Mouse (Mus musculus) MEL (cell line): ENCODE measurements at regions not wholly inside any gene's neighbourhood (a gene's known extent, or its start where the extent isn't known, plus 50 kb on each side); places are given as distances from the start of the nearest gene placed in this dataset.

Experiments used
- DNase-seq: peaks from one replicate; pipeline ENCODE4 v3.0.0; 2011; ENCODE audit warnings: low read depth, low spot score
- H3K27ac ChIP-seq: 2 replicates; pipeline ENCODE4 v1.5.1; 2012; ENCODE audit warnings: low read depth, mild to moderate bottlenecking, control low read depth, low read length, moderate library complexity; ENCODE audit not compliant: control insufficient read depth
- H3K27me3 ChIP-seq, 2 experiments: fragments of 150-350 bp in 1 of 2; sonication (generic) in 1 of 2; 2 replicates each; pipeline ENCODE4 v1.6.1; 2012; ENCODE audit warnings: low read length in 2 of 2, mild to moderate bottlenecking in 2 of 2, improper control_type of control experiment in 1 of 2, moderate library complexity in 1 of 2; ENCODE audit not compliant: insufficient read depth in 2 of 2, control insufficient read depth in 1 of 2
- H3K36me3 ChIP-seq, 2 experiments: 2 replicates each; pipeline ENCODE4 v1.6.1; 2012 to 2014; ENCODE audit warnings: low read length in 2 of 2, improper control_type of control experiment in 1 of 2, inconsistent platforms in 1 of 2, mild to moderate bottlenecking in 1 of 2; ENCODE audit not compliant: insufficient read depth in 2 of 2, control insufficient read depth in 1 of 2
- H3K4me1 ChIP-seq, 2 experiments: fragments of 150-350 bp in 1 of 2; sonication (generic) in 1 of 2; 2 replicates each; pipeline ENCODE4 v1.6.1; 2012; ENCODE audit warnings: low read length in 2 of 2, improper control_type of control experiment in 1 of 2, mild to moderate bottlenecking in 1 of 2; ENCODE audit not compliant: insufficient read depth in 2 of 2, control insufficient read depth in 1 of 2
- H3K4me3 ChIP-seq, 2 experiments: fragments of 150-350 bp in 1 of 2; sonication (generic) in 1 of 2; 2 replicates each; pipeline ENCODE4 v1.5.1; 2012; ENCODE audit warnings: low read depth in 2 of 2, low read length in 2 of 2, mild to moderate bottlenecking in 2 of 2, moderate library complexity in 2 of 2, control low read depth in 1 of 2, improper control_type of control experiment in 1 of 2; ENCODE audit not compliant: control insufficient read depth in 1 of 2, insufficient read depth in 1 of 2
- H3K79me2 ChIP-seq: 2 replicates; pipeline ENCODE4 v1.6.1; 2012; ENCODE audit warnings: mild to moderate bottlenecking, low read length, moderate library complexity; ENCODE audit not compliant: control insufficient read depth, poor library complexity, insufficient read depth
- H3K9ac ChIP-seq: 2 replicates; pipeline ENCODE4 v1.6.1; 2012; ENCODE audit warnings: low read depth, mild to moderate bottlenecking, control low read depth, low read length, moderate library complexity; ENCODE audit not compliant: control insufficient read depth, poor library complexity, severe bottlenecking
- H3K9me3 ChIP-seq: fragments of 150-350 bp; sonication (generic); replicated peaks from 2 replicates; pipeline ENCODE4 v1.6.1; 2012; ENCODE audit warnings: mild to moderate bottlenecking, low read length, improper control_type of control experiment, moderate library complexity; ENCODE audit not compliant: insufficient read depth
- BHLHE40 ChIP-seq: IDR thresholded peaks from 2 replicates; pipeline ENCODE4 v1.6.1; 2012; ENCODE audit warnings: low read depth, mild to moderate bottlenecking, inconsistent platforms, low read length, improper control_type of control experiment, borderline replicate concordance
- CHD1 ChIP-seq: IDR thresholded peaks from 2 replicates; pipeline ENCODE4 v1.6.1; 2012; ENCODE audit warnings: low read depth, mild to moderate bottlenecking, inconsistent platforms, low read length, improper control_type of control experiment
- CHD2 ChIP-seq: IDR thresholded peaks from 2 replicates; pipeline ENCODE4 v1.6.1; 2011; ENCODE audit warnings: low read length, improper control_type of control experiment
- E2F4 ChIP-seq: IDR thresholded peaks from 2 replicates; pipeline ENCODE4 v1.6.1; 2011; ENCODE audit warnings: low read depth, low read length, improper control_type of control experiment, borderline replicate concordance
- ELF1 ChIP-seq: IDR thresholded peaks from 2 replicates; pipeline ENCODE4 v1.6.1; 2014; ENCODE audit warnings: low read depth, mild to moderate bottlenecking, inconsistent platforms, low read length, improper control_type of control experiment, moderate library complexity
- EP300 ChIP-seq, 2 experiments: IDR thresholded peaks; 2 replicates each; pipeline ENCODE4 v1.6.1; 2011; ENCODE audit warnings: improper control_type of control experiment in 2 of 2, low read length in 2 of 2, low read depth in 1 of 2, mild to moderate bottlenecking in 1 of 2
- GATA1 ChIP-seq: IDR thresholded peaks from 2 replicates; pipeline ENCODE4 v1.6.1; 2011; ENCODE audit warnings: low read depth, low read length, improper control_type of control experiment
- MXI1 ChIP-seq: IDR thresholded peaks from 2 replicates; pipeline ENCODE4 v1.6.1; 2011; ENCODE audit warnings: mild to moderate bottlenecking, low read depth, low read length, improper control_type of control experiment
- MYC ChIP-seq: IDR thresholded peaks from 2 replicates; pipeline ENCODE4 v1.6.1; 2011; ENCODE audit warnings: low read depth, mild to moderate bottlenecking, low read length, improper control_type of control experiment, moderate library complexity
- NELFE ChIP-seq: IDR thresholded peaks from 2 replicates; pipeline ENCODE4 v1.6.1; 2011; ENCODE audit warnings: low read depth, low read length, improper control_type of control experiment
- NRF1 ChIP-seq: IDR thresholded peaks from 2 replicates; pipeline ENCODE4 v1.6.1; 2014; ENCODE audit warnings: low read depth, mild to moderate bottlenecking, inconsistent platforms, low read length, improper control_type of control experiment, moderate library complexity; ENCODE audit not compliant: poor library complexity, insufficient read depth, severe bottlenecking
- POLR2AphosphoS2 ChIP-seq: IDR thresholded peaks from 2 replicates; pipeline ENCODE4 v1.6.1; 2011; ENCODE audit warnings: low read length, improper control_type of control experiment
- RCOR1 ChIP-seq: IDR thresholded peaks from 2 replicates; pipeline ENCODE4 v1.6.1; 2012; ENCODE audit warnings: low read depth, mild to moderate bottlenecking, inconsistent platforms, low read length, improper control_type of control experiment
- SIN3A ChIP-seq: IDR thresholded peaks from 2 replicates; pipeline ENCODE4 v1.6.1; 2012; ENCODE audit warnings: low read length, improper control_type of control experiment, inconsistent platforms
- SMC3 ChIP-seq: IDR thresholded peaks from 2 replicates; pipeline ENCODE4 v1.6.1; 2011; ENCODE audit warnings: low read depth, low read length, improper control_type of control experiment
- TCF12 ChIP-seq: IDR thresholded peaks from 2 replicates; pipeline ENCODE4 v1.6.1; 2014; ENCODE audit warnings: low read depth, mild to moderate bottlenecking, inconsistent platforms, low read length, improper control_type of control experiment, moderate library complexity
- UBTF ChIP-seq: IDR thresholded peaks from 2 replicates; pipeline ENCODE4 v1.6.1; 2012; ENCODE audit warnings: low read depth, mild to moderate bottlenecking, inconsistent platforms, low read length, improper control_type of control experiment, moderate library complexity, borderline replicate concordance; ENCODE audit not compliant: insufficient read depth
- USF2 ChIP-seq, 2 experiments: IDR thresholded peaks; 2 replicates each; pipeline ENCODE4 v1.6.1; 2011 to 2012; ENCODE audit warnings: improper control_type of control experiment in 2 of 2, low read length in 2 of 2, borderline replicate concordance in 1 of 2, inconsistent platforms in 1 of 2, low read depth in 1 of 2, mild to moderate bottlenecking in 1 of 2; ENCODE audit not compliant: insufficient read depth in 1 of 2
- ZKSCAN1 ChIP-seq: IDR thresholded peaks from 2 replicates; pipeline ENCODE4 v1.6.1; 2012; ENCODE audit warnings: low read depth, mild to moderate bottlenecking, inconsistent platforms, low read length, improper control_type of control experiment, moderate library complexity

- Histone ChIP-seq H3K4me3 (no peak overlapping the region), H3K36me3 (no peaks in the 10 kb centered on the region), H3K9ac (no peak overlapping the region), H3K79me2 (no peaks in the 10 kb centered on the region), H3K27me3 (no peaks in the 10 kb centered on the region), H3K9me3 (no peaks in the 10 kb centered on the region), H3K27ac (no peak overlapping the region), H3K4me1 (no peaks in the 10 kb centered on the region)
- no peak for TF ChIP-seq ZKSCAN1
- no peak for TF ChIP-seq ELF1
- TF ChIP-seq MXI1: no peak
- TF ChIP-seq NELFE: no peak
- TF ChIP-seq POLR2AphosphoS2: no peak
- TF ChIP-seq EP300 (IDR thresholded peaks at IDR 0.05; ENCODE audit: low read depth in 1 of 2, low read length in 2 of 2): no peak
- TF ChIP-seq RCOR1: no peak
- no peak for TF ChIP-seq UBTF
- no peak for TF ChIP-seq CHD1
- no peak for TF ChIP-seq SMC3
- TF ChIP-seq TCF12: no peak
- no peak for DNase-seq
Measured at GRCm38 (mm10) chr3:52415361-52415760, 147.2 kb downstream of the Foxo1 start.

GRCm38 (mm10) chr3:52414017-52414416 lies 145.9 kb downstream of the Foxo1 start:
- Histone ChIP-seq H3K27me3 (no peaks in the 10 kb centered on the region), H3K36me3 (no peaks in the 10 kb centered on the region), H3K79me2 (no peaks in the 10 kb centered on the region), H3K4me1 (no peaks in the 10 kb centered on the region), H3K9me3 (no peaks in the 10 kb centered on the region)
- no peak for DNase-seq
- TF ChIP-seq E2F4: no peak
- TF ChIP-seq ELF1: no peak
- no peak for TF ChIP-seq GATA1
- TF ChIP-seq NRF1: no peak
- TF ChIP-seq TCF12: no peak
- no peak for TF ChIP-seq SIN3A
- TF ChIP-seq USF2 (IDR thresholded peaks at IDR 0.05; ENCODE audit: borderline replicate concordance in 1 of 2, insufficient read depth in 1 of 2, low read depth in 1 of 2, low read length in 2 of 2): no peak
- TF ChIP-seq BHLHE40: no peak
- TF ChIP-seq RCOR1: no peak
- TF ChIP-seq MYC: no peak
- TF ChIP-seq CHD1: no peak
- no peak for TF ChIP-seq CHD2
- TF ChIP-seq UBTF: no peak
- TF ChIP-seq, all 39 proteins: peak for 0
- Histone ChIP-seq H3K9ac (no peak overlapping the region), H3K4me3 (no peak overlapping the region), H3K27ac (no peak overlapping the region)
